Mouse (Mus musculus): ENCODE measurements around the gene Rbpms2. TPM values are rescaled to one million over a fixed set of nuclear protein-coding genes. Genes with fewer than 3 reads are reported as not detected.

The Rbpms2 gene
- polyA plus RNA-seq, 1 experiment from 2014 or later: 3.5 TPM

GRCm38 (mm10) chr9:65675461-65676357 is 46.3 kb downstream of the Rbpms2 start:
- ATAC-seq (ENCODE audit: low FRiP score, low TSS enrichment) (peak; percentile 57), DNase-seq (no peak)
- Histone ChIP-seq H3K4me3 (replicated peaks; ENCODE audit: low read depth, low read length) (peak overlapping the region; percentile 65), H3K9me3 (ENCODE audit: control insufficient read depth, low read length) (no peaks in the 10 kb centered on the region), H3K27me3 (ENCODE audit: control insufficient read depth, insufficient read depth, low read length) (no peaks in the 10 kb centered on the region), H3K4me1 (ENCODE audit: control insufficient read depth, insufficient read depth, low read length) (peaks cover 40% of the 10 kb centered on the region), H3K4me2 (ENCODE audit: low read length) (peak overlapping the region; percentile 56), H3K27ac (replicated peaks; ENCODE audit: low read depth, low read length) (peak overlapping the region; percentile 83), H3K36me3 (ENCODE audit: control insufficient read depth, insufficient read depth, low read length) (no peaks in the 10 kb centered on the region), H3K9ac (replicated peaks; ENCODE audit: low read length) (peak overlapping the region; percentile 84)
- 57% methylated on average over 8 of the region's 8 CpGs for WGBS

GRCm38 (mm10) chr9:65676358-65677118 is 47.1 kb downstream of the Rbpms2 start:
- H3K36me3 ChIP-seq (ENCODE audit: control insufficient read depth, insufficient read depth, low read length): no peaks in the 10 kb centered on the region
- ATAC-seq (ENCODE audit: low FRiP score, low TSS enrichment) (peak; percentile 97), DNase-seq (peak; percentile 99)
- peak overlapping the region; percentile 84 for H3K9ac ChIP-seq (replicated peaks; ENCODE audit: low read length)
- H3K27ac ChIP-seq (replicated peaks; ENCODE audit: low read depth, low read length): peak overlapping the region; percentile 83
- H3K4me3 ChIP-seq (replicated peaks; ENCODE audit: low read depth, low read length): peak overlapping the region; percentile 65
- no peaks in the 10 kb centered on the region for H3K27me3 ChIP-seq (ENCODE audit: control insufficient read depth, insufficient read depth, low read length)
- H3K4me1 ChIP-seq (ENCODE audit: control insufficient read depth, insufficient read depth, low read length): peaks cover 48% of the 10 kb centered on the region
- H3K4me2 ChIP-seq (ENCODE audit: low read length): peak overlapping the region; percentile 90
- under 1% methylated on average over 50 of the region's 51 CpGs for WGBS
- no peaks in the 10 kb centered on the region for H3K9me3 ChIP-seq (ENCODE audit: control insufficient read depth, low read length)

- Histone ChIP-seq H3K27ac (replicated peaks; ENCODE audit: low read depth, low read length) (peak overlapping the region; percentile 83; the same call in 1 of the 2 replicates), H3K4me3 (replicated peaks; ENCODE audit: low read depth, low read length) (peak overlapping the region; percentile 65), H3K4me2 (ENCODE audit: low read length) (peak overlapping the region; percentile 90), H3K27me3 (ENCODE audit: control insufficient read depth, insufficient read depth, low read length) (no peaks in the 10 kb centered on the region), H3K36me3 (ENCODE audit: control insufficient read depth, insufficient read depth, low read length) (no peaks in the 10 kb centered on the region), H3K9me3 (ENCODE audit: control insufficient read depth, low read length) (no peaks in the 10 kb centered on the region), H3K9ac (replicated peaks; ENCODE audit: low read length) (peak overlapping the region; percentile 84), H3K4me1 (ENCODE audit: control insufficient read depth, insufficient read depth, low read length) (peaks cover 49% of the 10 kb centered on the region)
- WGBS: 0% methylated on average over 3 of the region's 3 CpGs
- DNase-seq (no peak), ATAC-seq (ENCODE audit: low FRiP score, low TSS enrichment) (no peak)
These were observed 47.6 kb downstream of the Rbpms2 start for GRCm38 (mm10) chr9:65677119-65677462.

- peak; percentile 50 for DNase-seq
- Histone ChIP-seq H3K27ac (replicated peaks; ENCODE audit: low read depth, low read length) (no peak overlapping the region; the same call in 1 of the 2 replicates), H3K4me3 (replicated peaks; ENCODE audit: low read depth, low read length) (peak overlapping the region; percentile 16; the same call in 1 of the 2 replicates), H3K4me1 (ENCODE audit: control insufficient read depth, insufficient read depth, low read length) (peaks cover 56% of the 10 kb centered on the region), H3K9me3 (ENCODE audit: control insufficient read depth, low read length) (no peaks in the 10 kb centered on the region), H3K27me3 (ENCODE audit: control insufficient read depth, insufficient read depth, low read length) (no peaks in the 10 kb centered on the region), H3K4me2 (ENCODE audit: low read length) (peak overlapping the region; percentile 90), H3K9ac (replicated peaks; ENCODE audit: low read length) (0 out of 2 replicates have a peak overlapping the region, but pooled peaks have one; percentile 13), H3K36me3 (ENCODE audit: control insufficient read depth, insufficient read depth, low read length) (no peaks in the 10 kb centered on the region)
- no peak for ATAC-seq (ENCODE audit: low FRiP score, low TSS enrichment)
- 36% methylated on average over 5 of the region's 5 CpGs for WGBS
These were observed 49.8 kb downstream of the Rbpms2 start for GRCm38 (mm10) chr9:65679181-65679761.

- Histone ChIP-seq H3K4me3 (replicated peaks; ENCODE audit: low read depth, low read length) (no peak overlapping the region), H3K9me3 (ENCODE audit: control insufficient read depth, low read length) (no peaks in the 10 kb centered on the region), H3K9ac (replicated peaks; ENCODE audit: low read length) (no peak overlapping the region), H3K4me1 (ENCODE audit: control insufficient read depth, insufficient read depth, low read length) (peaks cover 49% of the 10 kb centered on the region), H3K27ac (replicated peaks; ENCODE audit: low read depth, low read length) (no peak overlapping the region), H3K36me3 (ENCODE audit: control insufficient read depth, insufficient read depth, low read length) (peaks cover 2% of the 10 kb centered on the region; the same call in 1 of the 2 replicates), H3K27me3 (ENCODE audit: control insufficient read depth, insufficient read depth, low read length) (no peaks in the 10 kb centered on the region), H3K4me2 (ENCODE audit: low read length) (no peak overlapping the region)
- DNase-seq (no peak), ATAC-seq (ENCODE audit: low FRiP score, low TSS enrichment) (no peak)
- 90% methylated on average over 4 of the region's 4 CpGs for WGBS
These were observed 51.6 kb downstream of the Rbpms2 start for GRCm38 (mm10) chr9:65680938-65681633.

GRCm38 (mm10) chr9:65681634-65681940 is 52.1 kb downstream of the Rbpms2 start:
- no peak overlapping the region for H3K27ac ChIP-seq (replicated peaks; ENCODE audit: low read depth, low read length)
- no peak overlapping the region for H3K4me3 ChIP-seq (replicated peaks; ENCODE audit: low read depth, low read length)
- H3K9me3 ChIP-seq (ENCODE audit: control insufficient read depth, low read length): no peaks in the 10 kb centered on the region
- DNase-seq (no peak), ATAC-seq (ENCODE audit: low FRiP score, low TSS enrichment) (no peak)
- 80% methylated on average over 2 of the region's 2 CpGs for WGBS
- no peaks in the 10 kb centered on the region for H3K27me3 ChIP-seq (ENCODE audit: control insufficient read depth, insufficient read depth, low read length)
- peaks cover 49% of the 10 kb centered on the region for H3K4me1 ChIP-seq (ENCODE audit: control insufficient read depth, insufficient read depth, low read length)
- H3K9ac ChIP-seq (replicated peaks; ENCODE audit: low read length): no peak overlapping the region
- no peak overlapping the region for H3K4me2 ChIP-seq (ENCODE audit: low read length)
- peaks cover 7% of the 10 kb centered on the region for H3K36me3 ChIP-seq (ENCODE audit: control insufficient read depth, insufficient read depth, low read length)

- peaks cover 13% of the 10 kb centered on the region for H3K36me3 ChIP-seq (ENCODE audit: control insufficient read depth, insufficient read depth, low read length)
- peaks cover 47% of the 10 kb centered on the region for H3K4me1 ChIP-seq (ENCODE audit: control insufficient read depth, insufficient read depth, low read length)
- H3K9ac ChIP-seq (replicated peaks; ENCODE audit: low read length): no peak overlapping the region
- no peak overlapping the region for H3K27ac ChIP-seq (replicated peaks; ENCODE audit: low read depth, low read length)
- ATAC-seq (ENCODE audit: low FRiP score, low TSS enrichment) (no peak), DNase-seq (no peak)
- H3K4me3 ChIP-seq (replicated peaks; ENCODE audit: low read depth, low read length): no peak overlapping the region
- H3K4me2 ChIP-seq (ENCODE audit: low read length): no peak overlapping the region
- no peaks in the 10 kb centered on the region for H3K27me3 ChIP-seq (ENCODE audit: control insufficient read depth, insufficient read depth, low read length)
- no peaks in the 10 kb centered on the region for H3K9me3 ChIP-seq (ENCODE audit: control insufficient read depth, low read length)
- WGBS: 92% methylated on average over 3 of the region's 3 CpGs
These were observed 52.7 kb downstream of the Rbpms2 start for GRCm38 (mm10) chr9:65682183-65682582.

GRCm38 (mm10) chr9:65682994-65683393 is 53.5 kb downstream of the Rbpms2 start:
- no peak overlapping the region for H3K9ac ChIP-seq (replicated peaks; ENCODE audit: low read length)
- 84% methylated on average over 1 of the region's 1 CpGs for WGBS
- peak; percentile 67 for DNase-seq
- H3K4me2 ChIP-seq (ENCODE audit: low read length): no peak overlapping the region
- no peaks in the 10 kb centered on the region for H3K27me3 ChIP-seq (ENCODE audit: control insufficient read depth, insufficient read depth, low read length)
- no peak overlapping the region for H3K27ac ChIP-seq (replicated peaks; ENCODE audit: low read depth, low read length)
- no peak overlapping the region for H3K4me3 ChIP-seq (replicated peaks; ENCODE audit: low read depth, low read length)
- no peaks in the 10 kb centered on the region for H3K9me3 ChIP-seq (ENCODE audit: control insufficient read depth, low read length)
- peaks cover 39% of the 10 kb centered on the region for H3K4me1 ChIP-seq (ENCODE audit: control insufficient read depth, insufficient read depth, low read length)
- ATAC-seq (ENCODE audit: low FRiP score, low TSS enrichment): no peak
- H3K36me3 ChIP-seq (ENCODE audit: control insufficient read depth, insufficient read depth, low read length): peaks cover 21% of the 10 kb centered on the region

Measured in midbrain, embryonic 14.5 days (tissue).